Mouse (Mus musculus): ENCODE data around the gene Dctpp1. TPM values are rescaled to one million over a fixed set of nuclear protein-coding genes. Genes with fewer than 3 reads are reported as not detected.

The Dctpp1 gene
- polyA plus RNA-seq, 1 experiment: 70.5 TPM

DNA sequence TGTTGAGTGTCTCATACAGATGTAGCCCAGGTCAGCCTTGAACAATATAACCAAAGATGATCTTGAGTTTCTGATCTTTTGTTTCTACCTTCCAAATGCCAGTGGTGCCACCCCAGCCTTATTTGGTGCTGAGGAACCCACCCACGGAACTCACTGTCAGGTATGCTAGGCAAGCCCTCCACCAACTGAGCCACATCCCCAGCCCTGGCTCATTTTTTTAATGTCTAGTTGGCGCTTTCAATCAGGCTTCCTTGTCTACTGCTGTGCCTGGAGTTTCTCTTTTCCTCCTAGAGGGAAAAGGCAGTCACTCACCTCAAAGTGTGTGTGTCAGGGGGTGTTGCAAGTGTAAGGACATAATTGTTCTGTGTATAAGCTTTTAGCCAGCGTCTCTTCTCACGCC, 10.6 kb upstream of the Dctpp1 start:
- peaks cover 6% of the 10 kb centered on the region for H3K4me1 ChIP-seq (ENCODE audit: control insufficient read depth, insufficient read depth, low read length)
- no peak overlapping the region for H3K27ac ChIP-seq (ENCODE audit: insufficient read depth, low read depth, low read length)
- TF ChIP-seq POLR2A (IDR thresholded peaks at IDR 0.05; ENCODE audit: low read depth, low read length): no peak
- TF ChIP-seq CTCF (conservative IDR thresholded peaks at IDR 0.05; ENCODE audit: insufficient read depth, insufficient read length, low read depth, low read length): no peak
- no peaks in the 10 kb centered on the region for H3K27me3 ChIP-seq (replicated peaks; ENCODE audit: control insufficient read depth, insufficient read depth, low read length)
- 70% methylated on average over 4 of the region's 4 CpGs for WGBS
- peaks cover 6% of the 10 kb centered on the region; the same call in 1 of the 2 replicates for H3K36me3 ChIP-seq (ENCODE audit: control insufficient read depth, insufficient read depth, low read length)
- peak overlapping the region; percentile 30 for H3K4me3 ChIP-seq (ENCODE audit: insufficient read depth, low read depth, low read length)
- no peak for DNase-seq

DNA sequence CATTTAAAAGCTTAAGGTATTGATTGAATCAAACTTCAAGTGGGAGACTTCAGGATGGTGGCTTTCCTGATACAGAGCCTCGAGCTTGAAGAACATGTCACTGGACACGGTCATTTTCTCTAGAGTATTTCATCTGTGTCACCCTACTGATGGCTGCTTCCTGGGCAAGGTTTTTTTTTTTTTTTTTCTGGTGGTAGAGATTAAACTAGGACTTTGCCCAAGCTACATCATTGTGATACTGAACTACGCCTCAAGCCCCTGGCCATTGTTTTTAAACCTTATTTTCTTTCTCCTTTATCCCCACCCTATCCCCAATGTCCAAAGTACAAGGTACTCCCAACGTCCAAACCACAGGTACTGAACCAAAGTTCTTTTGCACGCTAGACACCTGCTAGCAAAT, 10.2 kb upstream of the Dctpp1 start:
- 63% methylated on average over 5 of the region's 5 CpGs for WGBS
- Histone ChIP-seq H3K36me3 (ENCODE audit: control insufficient read depth, insufficient read depth, low read length) (peaks cover 6% of the 10 kb centered on the region; the same call in 1 of the 2 replicates), H3K27me3 (replicated peaks; ENCODE audit: control insufficient read depth, insufficient read depth, low read length) (no peaks in the 10 kb centered on the region), H3K27ac (ENCODE audit: insufficient read depth, low read depth, low read length) (no peak overlapping the region), H3K4me1 (ENCODE audit: control insufficient read depth, insufficient read depth, low read length) (peaks cover 5% of the 10 kb centered on the region; the same call in 1 of the 2 replicates), H3K4me3 (ENCODE audit: insufficient read depth, low read depth, low read length) (peak overlapping the region; percentile 30; the same call in 1 of the 2 replicates)
- TF ChIP-seq POLR2A (IDR thresholded peaks at IDR 0.05; ENCODE audit: low read depth, low read length): no peak
- TF ChIP-seq CTCF (conservative IDR thresholded peaks at IDR 0.05; ENCODE audit: insufficient read depth, insufficient read length, low read depth, low read length): no peak
- DNase-seq: peak; percentile 47

DNA sequence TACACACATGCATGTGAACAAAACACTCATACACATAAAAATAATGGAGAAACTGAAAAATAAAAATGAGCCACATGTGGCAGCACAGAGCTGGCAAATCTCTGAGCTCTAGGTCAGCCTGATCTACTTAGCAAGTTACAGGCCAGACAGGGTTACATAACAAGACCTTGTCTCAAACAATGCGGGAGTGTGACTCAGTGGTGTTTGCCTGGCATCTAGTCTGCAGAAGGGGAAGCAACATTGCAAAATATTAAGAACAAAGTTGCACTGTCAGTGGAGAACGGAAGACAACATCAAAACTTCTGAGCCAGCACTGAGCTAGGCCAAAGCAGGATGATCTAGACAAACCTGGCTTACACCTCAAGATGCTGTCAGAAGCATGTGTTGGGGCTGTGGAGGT, 9.7 kb upstream of the Dctpp1 start:
- Histone ChIP-seq H3K27ac (ENCODE audit: insufficient read depth, low read depth, low read length) (peak overlapping the region; percentile 13; the same call in 1 of the 2 replicates), H3K27me3 (replicated peaks; ENCODE audit: control insufficient read depth, insufficient read depth, low read length) (no peaks in the 10 kb centered on the region), H3K4me3 (ENCODE audit: insufficient read depth, low read depth, low read length) (no peak overlapping the region), H3K36me3 (ENCODE audit: control insufficient read depth, insufficient read depth, low read length) (peaks cover 6% of the 10 kb centered on the region; the same call in 1 of the 2 replicates), H3K4me1 (ENCODE audit: control insufficient read depth, insufficient read depth, low read length) (peaks cover 5% of the 10 kb centered on the region; the same call in 1 of the 2 replicates)
- WGBS: 56% methylated on average over 2 of the region's 2 CpGs
- DNase-seq: peak; percentile 13
- TF ChIP-seq CTCF (conservative IDR thresholded peaks at IDR 0.05; ENCODE audit: insufficient read depth, insufficient read length, low read depth, low read length) (0 out of 2 replicates have a peak, but pooled peaks have one; percentile 2), POLR2A (IDR thresholded peaks at IDR 0.05; ENCODE audit: low read depth, low read length) (no peak)

DNA sequence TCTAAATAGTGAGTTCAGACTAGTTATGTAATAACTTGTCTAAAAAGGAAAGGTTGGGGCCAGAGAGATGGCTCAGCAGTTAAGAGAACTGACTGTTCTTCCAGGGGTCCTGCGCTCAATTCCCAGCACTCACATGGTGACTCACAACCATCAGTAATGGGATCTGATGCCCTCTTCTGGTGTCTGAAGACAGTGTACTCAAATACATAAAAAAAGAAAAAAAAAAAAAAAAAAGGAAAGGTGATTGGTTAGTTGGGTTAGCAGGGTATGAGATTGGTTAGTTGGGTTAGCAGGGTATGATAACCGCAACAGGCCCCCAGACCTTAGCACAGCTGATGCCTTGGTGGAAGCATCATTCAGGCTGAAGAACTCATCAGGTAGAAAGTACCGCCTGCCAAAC, 3.0 kb upstream of the Dctpp1 start:
- H3K36me3 ChIP-seq (ENCODE audit: control insufficient read depth, insufficient read depth, low read length): no peaks in the 10 kb centered on the region
- DNase-seq: no peak
- peaks cover 3% of the 10 kb centered on the region; the same call in 1 of the 2 replicates for H3K4me1 ChIP-seq (ENCODE audit: control insufficient read depth, insufficient read depth, low read length)
- H3K27me3 ChIP-seq (replicated peaks; ENCODE audit: control insufficient read depth, insufficient read depth, low read length): no peaks in the 10 kb centered on the region
- no peak overlapping the region for H3K27ac ChIP-seq (ENCODE audit: insufficient read depth, low read depth, low read length)
- H3K4me3 ChIP-seq (ENCODE audit: insufficient read depth, low read depth, low read length): no peak overlapping the region
- no peak for TF ChIP-seq POLR2A (IDR thresholded peaks at IDR 0.05; ENCODE audit: low read depth, low read length)
- no peak for TF ChIP-seq CTCF (conservative IDR thresholded peaks at IDR 0.05; ENCODE audit: insufficient read depth, insufficient read length, low read depth, low read length)
- WGBS: 100% methylated on average over 3 of the region's 3 CpGs

DNA sequence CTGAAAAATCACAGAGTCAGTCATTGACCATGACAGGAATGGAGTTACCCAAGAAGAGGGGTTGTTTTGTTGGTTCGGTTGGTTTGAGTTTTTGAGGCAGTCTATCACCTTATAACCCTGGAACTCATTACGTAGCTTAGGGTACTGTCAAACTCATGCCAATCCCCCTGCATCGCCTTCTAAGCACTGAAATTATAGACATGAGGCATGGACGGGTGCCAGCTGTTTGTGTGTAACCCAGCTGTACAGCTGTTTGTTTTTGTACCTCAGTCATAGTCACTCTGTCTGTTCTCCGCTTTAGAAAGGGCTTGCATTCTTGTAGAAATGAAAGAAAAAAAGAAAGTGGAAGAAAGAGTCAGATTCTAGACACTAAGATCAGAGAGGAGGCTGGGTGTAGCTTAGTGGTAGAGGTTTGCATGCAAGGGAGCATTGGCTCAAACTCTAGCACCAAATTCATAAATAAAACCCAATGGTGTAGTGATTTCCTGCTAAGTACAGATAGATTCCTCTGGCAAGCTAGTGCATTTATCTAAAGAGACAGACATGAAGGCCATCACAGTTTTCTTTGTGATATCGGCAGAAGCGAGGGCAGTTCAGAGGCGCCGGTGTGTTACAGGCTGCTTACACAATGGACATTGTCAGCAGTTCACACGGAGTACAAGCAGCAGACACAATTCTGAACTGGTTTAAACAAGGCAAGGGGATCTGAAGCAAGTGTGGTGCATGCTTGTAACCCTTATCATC, 1.9 kb upstream of the Dctpp1 start:
- 74% methylated on average over 10 of the region's 10 CpGs for WGBS
- no peak overlapping the region for H3K27ac ChIP-seq (ENCODE audit: insufficient read depth, low read depth, low read length)
- DNase-seq: no peak
- peaks cover 3% of the 10 kb centered on the region; the same call in 1 of the 2 replicates for H3K4me1 ChIP-seq (ENCODE audit: control insufficient read depth, insufficient read depth, low read length)
- no peak overlapping the region for H3K4me3 ChIP-seq (ENCODE audit: insufficient read depth, low read depth, low read length)
- TF ChIP-seq CTCF (conservative IDR thresholded peaks at IDR 0.05; ENCODE audit: insufficient read depth, insufficient read length, low read depth, low read length) (no peak), POLR2A (IDR thresholded peaks at IDR 0.05; ENCODE audit: low read depth, low read length) (no peak)
- H3K27me3 ChIP-seq (replicated peaks; ENCODE audit: control insufficient read depth, insufficient read depth, low read length): no peaks in the 10 kb centered on the region
- H3K36me3 ChIP-seq (ENCODE audit: control insufficient read depth, insufficient read depth, low read length): no peaks in the 10 kb centered on the region

DNA sequence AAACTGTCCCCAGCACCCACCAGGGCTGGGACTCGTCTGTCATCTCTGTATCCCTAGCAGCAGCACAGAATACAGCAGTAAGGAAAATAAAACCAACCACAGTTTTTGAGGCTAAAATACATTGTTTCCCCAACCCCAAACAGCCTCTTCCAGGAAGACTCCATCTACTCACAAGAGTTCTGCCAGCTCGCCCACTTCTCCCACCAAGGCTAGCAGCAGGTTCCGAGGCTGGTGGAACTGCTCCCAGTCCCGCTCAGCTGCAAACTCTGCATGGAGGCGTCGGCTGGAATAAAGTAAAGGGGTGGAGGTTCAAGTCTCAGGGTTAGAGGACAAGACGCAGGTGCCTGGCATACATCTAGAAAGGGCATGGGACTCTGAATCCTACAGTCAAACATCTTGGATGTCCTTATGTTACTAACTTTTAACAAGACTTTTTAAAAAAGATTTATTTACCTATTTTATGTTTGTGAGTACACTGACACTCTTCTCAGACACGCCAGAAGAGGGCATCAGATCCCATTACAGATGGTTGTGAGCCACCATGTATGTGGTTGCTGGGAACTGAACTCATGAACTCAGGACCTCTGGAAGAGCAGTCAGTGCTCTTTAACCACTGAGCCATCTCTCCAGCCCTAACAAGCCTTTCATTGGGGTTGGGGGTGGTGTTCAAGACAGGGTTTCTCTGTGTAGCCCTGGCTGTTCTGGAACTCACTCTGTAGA, 1.2 kb downstream of the Dctpp1 start:
- H3K27me3 ChIP-seq (replicated peaks; ENCODE audit: control insufficient read depth, insufficient read depth, low read length): no peaks in the 10 kb centered on the region
- no peaks in the 10 kb centered on the region for H3K36me3 ChIP-seq (ENCODE audit: control insufficient read depth, insufficient read depth, low read length)
- 72% methylated on average over 8 of the region's 8 CpGs for WGBS
- no peak for DNase-seq
- no peak overlapping the region for H3K27ac ChIP-seq (ENCODE audit: insufficient read depth, low read depth, low read length)
- no peak for TF ChIP-seq POLR2A (IDR thresholded peaks at IDR 0.05; ENCODE audit: low read depth, low read length)
- TF ChIP-seq CTCF (conservative IDR thresholded peaks at IDR 0.05; ENCODE audit: insufficient read depth, insufficient read length, low read depth, low read length): no peak
- no peak overlapping the region for H3K4me3 ChIP-seq (ENCODE audit: insufficient read depth, low read depth, low read length)
- H3K4me1 ChIP-seq (ENCODE audit: control insufficient read depth, insufficient read depth, low read length): peaks cover 9% of the 10 kb centered on the region; the same call in 1 of the 2 replicates

DNA sequence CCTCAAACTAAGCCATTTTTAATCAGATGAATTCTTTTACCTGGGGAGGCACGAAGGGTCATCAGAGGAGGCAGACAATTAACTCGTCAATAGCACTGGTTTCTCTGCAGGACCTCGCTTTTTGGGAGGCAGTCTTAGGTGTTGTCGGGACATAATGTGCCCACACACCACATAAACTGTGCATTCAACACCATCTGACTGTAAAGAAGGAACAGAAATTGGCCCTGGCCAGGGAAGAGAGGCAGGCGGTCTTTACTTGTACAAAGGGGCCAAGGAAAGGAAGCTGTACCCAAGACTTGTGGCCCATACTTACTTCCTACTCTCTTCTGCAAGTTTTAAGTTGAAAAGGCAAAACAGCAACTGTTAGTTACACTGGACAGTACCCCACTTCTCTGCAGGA, 4.0 kb downstream of the Dctpp1 start:
- Histone ChIP-seq H3K4me1 (ENCODE audit: control insufficient read depth, insufficient read depth, low read length) (peaks cover 9% of the 10 kb centered on the region; the same call in 1 of the 2 replicates), H3K36me3 (ENCODE audit: control insufficient read depth, insufficient read depth, low read length) (no peaks in the 10 kb centered on the region), H3K27ac (ENCODE audit: insufficient read depth, low read depth, low read length) (no peak overlapping the region), H3K4me3 (ENCODE audit: insufficient read depth, low read depth, low read length) (no peak overlapping the region), H3K27me3 (replicated peaks; ENCODE audit: control insufficient read depth, insufficient read depth, low read length) (no peaks in the 10 kb centered on the region)
- TF ChIP-seq CTCF (conservative IDR thresholded peaks at IDR 0.05; ENCODE audit: insufficient read depth, insufficient read length, low read depth, low read length) (no peak), POLR2A (IDR thresholded peaks at IDR 0.05; ENCODE audit: low read depth, low read length) (no peak)
- no peak for DNase-seq
- WGBS: 91% methylated on average over 5 of the region's 5 CpGs

Measured in kidney, adult 2 months (tissue).